Mouse (Mus musculus) intestine, embryonic 15.5 days (tissue): ENCODE results near the gene Ssxa1. TPM values are rescaled to one million over a fixed set of nuclear protein-coding genes. Genes with fewer than 3 reads are reported as not detected.
"Not testable (repeated sequence)": the region's sequence is repeated elsewhere in the genome, so short reads cannot be mapped to it uniquely, and the experiment has no call there.

Experiments used
- ATAC-seq: fragments of 200-750 bp; cut with Nextera tagmentation; 2 replicates; pipeline ENCODE4 v1.8.0; 2017; ENCODE audit warnings: moderate TSS enrichment, moderate library complexity
- H3K27ac ChIP-seq: fragments of 300-500 bp; sonication (generic); 2 replicates; pipeline ENCODE4 v1.5.1; 2015; ENCODE audit warnings: mild to moderate bottlenecking, inconsistent platforms
- H3K27me3 ChIP-seq: fragments of 300-500 bp; sonication (generic); replicated peaks from 2 replicates; pipeline ENCODE4 v1.6.1; 2015; ENCODE audit warnings: inconsistent platforms
- H3K36me3 ChIP-seq: fragments of 300-500 bp; sonication (generic); 2 replicates; pipeline ENCODE4 v1.6.1; 2015; ENCODE audit warnings: inconsistent platforms
- H3K4me1 ChIP-seq: fragments of 300-500 bp; sonication (generic); replicated peaks from 2 replicates; pipeline ENCODE4 v1.6.1; 2015; ENCODE audit warnings: inconsistent platforms
- H3K4me2 ChIP-seq: fragments of 300-500 bp; sonication (generic); replicated peaks from 2 replicates; pipeline ENCODE4 v1.6.1; 2015; ENCODE audit warnings: mild to moderate bottlenecking, inconsistent platforms
- H3K4me3 ChIP-seq: fragments of 300-500 bp; sonication (generic); replicated peaks from 2 replicates; pipeline ENCODE4 v1.5.1; 2015; ENCODE audit warnings: inconsistent platforms
- H3K9ac ChIP-seq: fragments of 300-500 bp; sonication (generic); 2 replicates; pipeline ENCODE4 v1.6.1; 2015; ENCODE audit warnings: inconsistent platforms
- H3K9me3 ChIP-seq: fragments of 300-500 bp; sonication (generic); 2 replicates; pipeline ENCODE4 v1.6.1; 2016; ENCODE audit warnings: inconsistent platforms
- WGBS: fragments of 180-500 bp; shearing (Covaris S2); methylation state at CpG from one replicate; pipeline ENCODE4 v1.1.7; 2015; 5-methylcytosine and 5-hydroxymethylcytosine counted together
- polyA plus RNA-seq: library from polyadenylated mRNA; unstranded; fragments of >200 nt; fragmentation: Nextera tagmentation; extraction: Ambion mirVana; gene quantifications from 2 replicates; pipeline ENCODE4 v1.2.1, GENCODE M21; 2015

Gene Ssxa1
- polyA plus RNA-seq = not detected in 2 replicates

DNA sequence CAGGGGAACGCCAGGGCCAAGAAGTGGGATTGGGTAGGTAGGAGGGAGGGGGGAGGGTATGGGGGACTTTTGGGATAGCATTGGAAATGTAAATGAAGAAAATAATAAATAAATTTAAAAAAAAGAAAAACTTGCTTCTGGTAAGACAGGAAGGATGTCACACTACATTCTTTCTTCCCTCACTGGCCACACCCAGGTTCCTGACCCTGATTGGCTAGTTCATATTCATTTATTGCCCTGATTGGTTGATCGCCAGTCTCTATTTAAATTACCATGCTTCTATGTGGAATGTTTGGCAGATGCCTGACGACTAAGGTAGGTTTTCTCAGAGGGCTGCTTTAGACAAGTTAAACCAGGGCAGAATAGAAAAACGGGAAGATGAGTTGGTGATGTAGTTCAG is at the start of gene Ssxa1:
Gene Ssxa1, plus strand, starts transcription at position 301 of the 400 bp plus-strand sequence.
- no peaks in the 10 kb centered on the region for H3K27me3 ChIP-seq
- no peak within 1 kb of the TSS for H3K27ac ChIP-seq
- H3K36me3 ChIP-seq = no peaks in the 10 kb centered on the region
- no peak within 1 kb of the TSS for H3K4me2 ChIP-seq
- 80% methylated on average over 4 of the region's 4 CpGs for WGBS
- H3K4me3 ChIP-seq = no peak within 1 kb of the TSS
- H3K4me1 ChIP-seq = no peaks in the 10 kb centered on the region
- no peaks in the 10 kb centered on the region for H3K9me3 ChIP-seq
- no peak for ATAC-seq
- H3K9ac ChIP-seq = no peak within 1 kb of the TSS

DNA sequence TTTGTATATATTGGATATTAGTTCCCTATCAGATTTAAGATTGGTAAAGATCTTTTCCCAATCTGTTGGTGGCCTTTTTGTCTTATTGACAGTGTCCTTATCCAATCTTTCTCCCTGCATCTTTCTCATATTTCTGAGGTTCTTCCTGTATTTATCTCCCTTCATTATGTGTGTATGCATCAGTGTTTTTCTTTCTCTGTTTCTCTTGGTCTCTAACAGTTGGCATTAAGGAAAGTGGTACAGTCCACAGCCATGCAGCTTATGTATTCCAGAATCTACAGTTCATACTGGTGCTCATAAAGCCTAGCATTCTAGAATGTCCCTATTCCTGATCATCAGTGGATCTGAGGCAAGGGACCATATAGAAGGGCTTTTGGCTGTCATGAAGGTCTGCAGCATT is 47.5 kb upstream of the Ssxa1 start, which contains the start of gene Spaca5:
Gene Spaca5, plus strand, starts transcription at position 301 of the 400 bp plus-strand sequence.
- Histone ChIP-seq H3K4me2 (no peak within 1 kb of the TSS), H3K27ac (no peak within 1 kb of the TSS), H3K9me3 (no peaks in the 10 kb centered on the region), H3K9ac (no peak within 1 kb of the TSS), H3K4me1 (no peaks in the 10 kb centered on the region), H3K4me3 (no peak within 1 kb of the TSS), H3K27me3 (no peaks in the 10 kb centered on the region), H3K36me3 (no peaks in the 10 kb centered on the region)
- no peak for ATAC-seq

DNA sequence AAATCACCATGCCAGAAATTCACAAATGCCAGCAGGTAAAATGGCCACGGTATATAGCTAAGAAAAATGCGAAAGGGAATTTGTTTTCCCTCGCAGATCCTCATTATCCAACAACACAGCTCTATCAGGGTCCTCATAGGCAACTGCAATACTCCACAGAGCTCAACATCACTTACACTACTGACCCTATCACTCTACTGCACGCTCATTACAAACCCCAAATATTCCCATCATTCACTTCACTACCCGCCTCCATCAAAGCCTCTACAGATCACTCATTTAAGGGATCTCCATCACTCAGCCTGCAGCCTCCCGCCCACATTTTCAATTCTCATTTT is 27.0 kb upstream of the Ssxa1 start:
- H3K9ac ChIP-seq = no peak overlapping the region

DNA sequence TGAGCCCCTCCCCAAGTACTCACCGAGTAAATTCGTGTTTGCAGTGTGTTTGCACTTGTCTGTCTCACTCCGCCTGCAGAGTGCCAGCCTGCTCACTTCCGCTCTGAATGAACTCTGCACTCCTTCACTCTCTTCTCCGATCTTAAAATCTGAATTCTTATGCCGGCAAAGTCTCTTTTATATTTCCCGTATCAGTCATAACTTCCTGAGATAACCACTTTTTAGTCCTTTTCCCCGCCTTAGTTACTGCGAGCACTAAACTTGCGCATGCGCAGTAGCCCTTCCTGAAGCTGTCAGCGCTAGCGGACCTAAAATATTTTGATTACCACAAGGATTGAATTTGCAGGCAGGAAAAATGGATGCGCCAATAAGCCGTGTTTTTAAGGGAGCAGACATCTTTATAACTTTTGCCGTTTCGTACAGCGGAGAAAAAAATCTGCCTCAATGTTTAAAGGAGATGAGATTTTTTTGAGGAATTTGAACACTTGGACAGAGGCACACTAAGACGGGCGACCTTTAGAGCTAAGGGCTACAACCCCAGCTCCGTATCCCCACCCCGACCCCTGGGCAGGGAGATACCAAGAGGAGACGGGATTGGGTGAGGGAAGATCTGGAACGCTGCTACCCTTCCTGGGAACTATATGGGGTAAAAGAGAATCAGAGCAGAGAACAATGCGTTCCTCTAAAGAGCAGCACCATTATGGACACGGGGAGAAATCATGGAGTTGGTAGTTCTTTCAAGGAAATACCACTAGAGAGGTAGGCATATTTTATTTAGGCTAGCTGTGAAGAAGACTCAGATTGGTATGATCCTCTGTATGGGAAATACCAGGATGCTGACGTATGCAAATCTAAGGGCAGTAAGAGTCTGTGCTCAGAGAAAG is 26.4 kb upstream of the Ssxa1 start, which contains the start of gene Zfp300:
Gene Zfp300, minus strand, starts transcription at position 545 of the 884 bp plus-strand sequence.
- no peaks in the 10 kb centered on the region for H3K9me3 ChIP-seq
- no peaks in the 10 kb centered on the region for H3K4me1 ChIP-seq
- peak within 1 kb of the TSS; percentile 32; the same call in 1 of the 2 replicates for H3K27ac ChIP-seq
- peak; percentile 84 for ATAC-seq
- no peaks in the 10 kb centered on the region for H3K36me3 ChIP-seq
- no peaks in the 10 kb centered on the region for H3K27me3 ChIP-seq
- H3K9ac ChIP-seq = no peak within 1 kb of the TSS
- 19% methylated on average over 27 of the region's 27 CpGs for WGBS
- peak within 1 kb of the TSS; percentile 39 for H3K4me3 ChIP-seq
- peak within 1 kb of the TSS; percentile 57 for H3K4me2 ChIP-seq

More for the DNA sequence above, 27.0 kb upstream of the Ssxa1 start:
- peak overlapping the region; percentile 57 for H3K4me2 ChIP-seq
- no peaks in the 10 kb centered on the region for H3K4me1 ChIP-seq
- no peak overlapping the region for H3K27ac ChIP-seq
- no peaks in the 10 kb centered on the region for H3K9me3 ChIP-seq
- no peaks in the 10 kb centered on the region for H3K27me3 ChIP-seq
- ATAC-seq = peak; percentile 25; the same call in 1 of the 2 replicates
- no peaks in the 10 kb centered on the region for H3K36me3 ChIP-seq
- WGBS = 32% methylated on average over 6 of the region's 6 CpGs
- H3K4me3 ChIP-seq = peak overlapping the region; percentile 39

DNA sequence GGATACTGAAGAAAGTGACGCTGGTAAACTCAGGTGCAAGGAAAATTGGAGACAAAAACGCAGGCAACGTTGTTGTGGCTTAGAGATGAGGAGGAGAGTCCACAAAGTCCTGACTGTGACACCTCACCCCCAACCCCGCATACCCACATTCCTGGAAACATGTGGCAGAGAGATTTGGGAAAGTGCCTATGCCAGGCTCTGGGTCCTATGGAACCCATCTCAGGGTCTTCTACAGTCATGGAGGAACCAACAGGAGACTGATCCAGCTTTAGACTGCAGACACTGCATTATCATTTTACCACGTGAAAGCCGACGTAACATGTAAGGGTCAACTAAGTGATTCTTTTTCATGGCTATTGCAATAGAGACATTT is 25.8 kb upstream of the Ssxa1 start:
- 51% methylated on average over 7 of the region's 7 CpGs for WGBS
- Histone ChIP-seq H3K9me3 (no peaks in the 10 kb centered on the region), H3K27me3 (no peaks in the 10 kb centered on the region), H3K27ac (no peak overlapping the region), H3K4me1 (no peaks in the 10 kb centered on the region), H3K4me2 (peak overlapping the region; percentile 57), H3K4me3 (peak overlapping the region; percentile 39), H3K36me3 (no peaks in the 10 kb centered on the region), H3K9ac (no peak overlapping the region)
- ATAC-seq = peak; percentile 15; the same call in 1 of the 2 replicates

DNA sequence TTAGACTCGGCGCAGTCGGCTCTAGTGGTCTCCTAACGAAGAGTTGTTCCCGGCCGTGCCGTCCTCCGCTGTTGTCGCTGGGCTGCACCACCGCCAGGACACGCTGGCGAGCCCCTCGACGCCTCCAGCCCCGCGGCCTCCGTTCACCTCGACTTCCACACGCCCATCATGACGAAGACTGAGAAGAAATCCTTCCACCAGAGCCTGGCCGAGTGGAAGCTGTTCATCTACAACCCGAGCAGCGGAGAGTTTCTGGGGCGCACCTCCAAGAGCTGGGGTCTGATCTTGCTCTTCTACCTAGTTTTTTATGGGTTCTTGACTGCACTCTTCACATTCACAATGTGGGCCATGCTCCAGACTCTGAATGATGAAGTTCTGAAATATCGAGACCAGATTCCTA is 31.1 kb downstream of the Ssxa1 start:
- not testable (repeated sequence) for H3K9ac ChIP-seq, H3K36me3 ChIP-seq, H3K27ac ChIP-seq, ATAC-seq, H3K9me3 ChIP-seq, H3K4me2 ChIP-seq, H3K27me3 ChIP-seq, H3K4me3 ChIP-seq, H3K4me1 ChIP-seq
- WGBS = 92% methylated on average over 25 of the region's 25 CpGs

Other genes starting within 250 kb of the Ssxa1 start
- 18.2 and 20.0 TPM in 2 replicates for gene Timp1, start 245.7 kb upstream of the Ssxa1 start, polyA plus RNA-seq
- gene Syn1, start 194.8 kb upstream of the Ssxa1 start, polyA plus RNA-seq = 2.5 and 2.6 TPM in 2 replicates
- 5.2 and 7.5 TPM in 2 replicates for gene Cfp, start 184.3 kb upstream of the Ssxa1 start, polyA plus RNA-seq
- gene Elk1, start 165.2 kb upstream of the Ssxa1 start, polyA plus RNA-seq = 8.5 and 8.6 TPM in 2 replicates
- 62.9 and 64.7 TPM in 2 replicates for gene Uxt, start 153.8 kb upstream of the Ssxa1 start, polyA plus RNA-seq
- gene Zfp182, start 53.5 kb upstream of the Ssxa1 start, polyA plus RNA-seq = 4.7 and 4.9 TPM in 2 replicates
- not detected in 2 replicates for gene Spaca5, start 47.4 kb upstream of the Ssxa1 start, polyA plus RNA-seq
- gene Zfp300, start 26.3 kb upstream of the Ssxa1 start, polyA plus RNA-seq = 0.77 and 1.7 TPM in 2 replicates
- gene Gm21876, start 59.8 kb downstream of the Ssxa1 start, polyA plus RNA-seq = not detected in 2 replicates